Mouse (Mus musculus): Measurements from ENCODE around the gene Prdm10.

Prdm10 gene

GRCm38 (mm10) chr9:31262226-31263105, 17.9 kb upstream of the Prdm10 start:
- no peak for DNase-seq (ENCODE audit: low spot score)

- no peak for DNase-seq (ENCODE audit: low spot score)
Observed at GRCm38 (mm10) chr9:31266013-31266659, 14.2 kb upstream of the Prdm10 start.

GRCm38 (mm10) chr9:31271221-31272015, 8.9 kb upstream of the Prdm10 start:
- DNase-seq (ENCODE audit: low spot score), result no peak

GRCm38 (mm10) chr9:31272160-31272559, 8.2 kb upstream of the Prdm10 start:
- DNase-seq (ENCODE audit: low spot score), result no peak

- no peak for DNase-seq (ENCODE audit: low spot score)
Observed at GRCm38 (mm10) chr9:31278651-31279050, 1.7 kb upstream of the Prdm10 start.

- DNase-seq (ENCODE audit: low spot score), result no peak
Observed at GRCm38 (mm10) chr9:31279306-31279705, 1.0 kb upstream of the Prdm10 start.

- DNase-seq (ENCODE audit: low spot score), result peak; percentile 69
Observed at GRCm38 (mm10) chr9:31279885-31280365, 413 bp upstream of the Prdm10 start.

- DNase-seq (ENCODE audit: low spot score), result no peak
Observed at GRCm38 (mm10) chr9:31281011-31281662, 799 bp downstream of the Prdm10 start.

GRCm38 (mm10) chr9:31281663-31282015, 1.3 kb downstream of the Prdm10 start:
- DNase-seq (ENCODE audit: low spot score), result no peak

- no peak for DNase-seq (ENCODE audit: low spot score)
Observed at GRCm38 (mm10) chr9:31282536-31282935, 2.2 kb downstream of the Prdm10 start.

- no peak for DNase-seq (ENCODE audit: low spot score)
Observed at GRCm38 (mm10) chr9:31283044-31283443, 2.7 kb downstream of the Prdm10 start.

GRCm38 (mm10) chr9:31283911-31284310, 3.6 kb downstream of the Prdm10 start:
- no peak for DNase-seq (ENCODE audit: low spot score)

GRCm38 (mm10) chr9:31290201-31290862, 10.0 kb downstream of the Prdm10 start:
- no peak for DNase-seq (ENCODE audit: low spot score)

GRCm38 (mm10) chr9:31291978-31292377, 11.6 kb downstream of the Prdm10 start:
- DNase-seq (ENCODE audit: low spot score), result no peak

- DNase-seq (ENCODE audit: low spot score), result no peak
Observed at GRCm38 (mm10) chr9:31293208-31293607, 12.9 kb downstream of the Prdm10 start.

GRCm38 (mm10) chr9:31295311-31295710, 15.0 kb downstream of the Prdm10 start:
- DNase-seq (ENCODE audit: low spot score), result no peak

GRCm38 (mm10) chr9:31296293-31296692, 16.0 kb downstream of the Prdm10 start:
- DNase-seq (ENCODE audit: low spot score), result no peak

- DNase-seq (ENCODE audit: low spot score), result no peak
Observed at GRCm38 (mm10) chr9:31298751-31299150, 18.4 kb downstream of the Prdm10 start.

- DNase-seq (ENCODE audit: low spot score), result no peak
Observed at GRCm38 (mm10) chr9:31300525-31300924, 20.2 kb downstream of the Prdm10 start.

GRCm38 (mm10) chr9:31301107-31301506, 20.8 kb downstream of the Prdm10 start:
- no peak for DNase-seq (ENCODE audit: low spot score)

- no peak for DNase-seq (ENCODE audit: low spot score)
Observed at GRCm38 (mm10) chr9:31301526-31302311, 21.4 kb downstream of the Prdm10 start.

All from ovary, postnatal 10 days (tissue).